Mouse (Mus musculus): ENCODE data around the gene Wars. TPM values are rescaled to one million over a fixed set of nuclear protein-coding genes. Genes with fewer than 3 reads are reported as not detected.
"Not testable (repeated sequence)": the region's sequence is repeated elsewhere in the genome, so short reads cannot be mapped to it uniquely, and the experiment has no call there.

Gene Wars
- polyA plus RNA-seq, 1 experiment from 2014 or later = 94.2 TPM

DNA sequence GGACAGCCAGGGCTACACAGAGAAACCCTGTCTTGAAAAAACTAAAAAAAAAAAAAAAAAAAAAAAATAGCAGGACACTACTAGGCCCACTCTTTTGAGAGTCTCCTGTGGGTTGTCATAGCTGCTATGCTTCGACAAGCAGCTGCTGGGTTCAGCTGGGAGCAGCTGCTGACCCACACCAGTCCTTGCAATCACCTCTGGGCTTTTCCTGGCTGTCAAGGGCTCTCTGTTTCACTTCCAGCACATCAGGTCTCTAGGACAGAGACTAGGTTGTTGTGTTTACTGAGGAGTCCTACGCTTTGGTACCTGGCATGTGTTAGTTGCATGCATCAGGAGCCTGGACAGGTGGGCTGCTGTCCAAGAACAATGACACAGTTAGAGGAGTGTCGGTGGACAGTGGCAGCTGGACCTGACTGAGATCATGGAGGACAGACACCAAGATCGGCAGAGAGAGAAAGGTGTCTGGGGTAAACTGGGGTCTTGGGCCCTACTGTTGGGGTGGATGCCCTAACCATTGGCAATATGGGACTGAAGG, 44.4 kb downstream of the Wars start:
- no peak for ATAC-seq (ENCODE audit: insufficient number of reproducible peaks, insufficient read depth, low FRiP score, low read depth)
- Histone ChIP-seq H3K4me2 (replicated peaks; ENCODE audit: low read depth, low read length) (no peak overlapping the region), H3K9me3 (ENCODE audit: control insufficient read depth, low read depth, low read length) (no peaks in the 10 kb centered on the region), H3K4me3 (ENCODE audit: low read depth, low read length) (no peak overlapping the region), H3K36me3 (ENCODE audit: control insufficient read depth, insufficient read depth, low read length) (no peaks in the 10 kb centered on the region; the same call in none of the 2 replicates), H3K27ac (ENCODE audit: low read length) (no peak overlapping the region), H3K4me1 (ENCODE audit: control insufficient read depth, insufficient read depth, low read length) (0 out of 2 replicates have a peak, but pooled peaks cover 3% of the 10 kb centered on the region), H3K27me3 (ENCODE audit: control insufficient read depth, insufficient read depth, low read length) (no peaks in the 10 kb centered on the region), H3K9ac (replicated peaks; ENCODE audit: low read depth, low read length) (no peak overlapping the region)
- WGBS = 70% methylated on average over 4 of the region's 4 CpGs

DNA sequence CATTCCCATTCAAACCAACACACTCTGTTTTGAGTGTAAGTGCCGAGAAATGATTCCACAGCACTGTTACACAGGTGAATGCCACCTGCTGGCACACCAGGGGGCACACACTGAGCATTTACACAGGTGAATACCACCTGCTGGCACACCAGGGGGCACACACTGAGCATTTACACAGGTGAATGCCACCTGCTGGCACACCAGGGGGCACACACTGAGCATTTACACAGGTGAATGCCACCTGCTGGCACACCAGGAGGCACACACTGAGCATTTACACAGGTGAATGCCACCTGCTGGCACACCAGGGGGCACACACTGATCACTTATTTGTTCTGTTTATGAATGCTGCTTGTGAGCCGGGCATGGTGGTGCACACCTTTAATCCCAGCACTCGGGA, 45.9 kb downstream of the Wars start:
- H3K4me3 ChIP-seq (ENCODE audit: low read depth, low read length); H3K27ac ChIP-seq (ENCODE audit: low read length); H3K4me2 ChIP-seq (replicated peaks; ENCODE audit: low read depth, low read length); H3K9ac ChIP-seq (replicated peaks; ENCODE audit: low read depth, low read length); H3K27me3 ChIP-seq (ENCODE audit: control insufficient read depth, insufficient read depth, low read length); ATAC-seq (ENCODE audit: insufficient number of reproducible peaks, insufficient read depth, low FRiP score, low read depth); H3K9me3 ChIP-seq (ENCODE audit: control insufficient read depth, low read depth, low read length); H3K4me1 ChIP-seq (ENCODE audit: control insufficient read depth, insufficient read depth, low read length); H3K36me3 ChIP-seq (ENCODE audit: control insufficient read depth, insufficient read depth, low read length): not testable (repeated sequence)
- WGBS = 92% methylated on average over 3 of the region's 3 CpGs

DNA sequence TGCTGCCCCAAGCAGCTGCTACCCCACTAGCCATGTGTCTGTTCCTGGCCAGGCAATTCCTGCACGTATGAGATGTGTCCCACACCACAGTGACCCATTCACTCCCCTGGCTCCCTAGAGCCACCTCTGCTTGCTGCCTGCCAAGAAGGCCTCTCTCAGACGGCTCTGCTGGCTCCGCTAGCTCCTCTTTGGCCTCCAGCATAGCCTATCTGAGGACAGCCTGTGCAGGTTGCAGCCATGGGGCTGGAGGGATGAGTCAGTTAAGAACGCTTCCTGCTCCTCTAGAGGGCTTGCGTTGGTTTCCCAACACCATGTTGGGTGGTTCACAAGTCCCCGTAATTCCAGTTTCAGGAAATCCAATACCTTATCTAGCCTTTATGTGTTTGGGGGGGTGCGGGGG, 51.3 kb downstream of the Wars start:
- Histone ChIP-seq H3K36me3 (ENCODE audit: control insufficient read depth, insufficient read depth, low read length) (peaks cover 32% of the 10 kb centered on the region), H3K9ac (replicated peaks; ENCODE audit: low read depth, low read length) (no peak overlapping the region), H3K4me3 (ENCODE audit: low read depth, low read length) (no peak overlapping the region), H3K4me1 (ENCODE audit: control insufficient read depth, insufficient read depth, low read length) (0 out of 2 replicates have a peak, but pooled peaks cover 7% of the 10 kb centered on the region), H3K27me3 (ENCODE audit: control insufficient read depth, insufficient read depth, low read length) (no peaks in the 10 kb centered on the region), H3K27ac (ENCODE audit: low read length) (no peak overlapping the region), H3K9me3 (ENCODE audit: control insufficient read depth, low read depth, low read length) (no peaks in the 10 kb centered on the region), H3K4me2 (replicated peaks; ENCODE audit: low read depth, low read length) (no peak overlapping the region)
- ATAC-seq (ENCODE audit: insufficient number of reproducible peaks, insufficient read depth, low FRiP score, low read depth) = no peak
- WGBS = 92% methylated on average over 7 of the region's 7 CpGs

GRCm38 (mm10) chr12:108841181-108841580, 52.8 kb downstream of the Wars start:
- Histone ChIP-seq H3K27me3 (ENCODE audit: control insufficient read depth, insufficient read depth, low read length) (no peaks in the 10 kb centered on the region), H3K4me2 (replicated peaks; ENCODE audit: low read depth, low read length) (no peak overlapping the region), H3K36me3 (ENCODE audit: control insufficient read depth, insufficient read depth, low read length) (peaks cover 32% of the 10 kb centered on the region), H3K4me3 (ENCODE audit: low read depth, low read length) (no peak overlapping the region), H3K9me3 (ENCODE audit: control insufficient read depth, low read depth, low read length) (no peaks in the 10 kb centered on the region), H3K9ac (replicated peaks; ENCODE audit: low read depth, low read length) (no peak overlapping the region), H3K4me1 (ENCODE audit: control insufficient read depth, insufficient read depth, low read length) (peaks cover 17% of the 10 kb centered on the region; the same call in 1 of the 2 replicates), H3K27ac (ENCODE audit: low read length) (no peak overlapping the region)
- 87% methylated on average over 6 of the region's 6 CpGs for WGBS
- ATAC-seq (ENCODE audit: insufficient number of reproducible peaks, insufficient read depth, low FRiP score, low read depth) = no peak

DNA sequence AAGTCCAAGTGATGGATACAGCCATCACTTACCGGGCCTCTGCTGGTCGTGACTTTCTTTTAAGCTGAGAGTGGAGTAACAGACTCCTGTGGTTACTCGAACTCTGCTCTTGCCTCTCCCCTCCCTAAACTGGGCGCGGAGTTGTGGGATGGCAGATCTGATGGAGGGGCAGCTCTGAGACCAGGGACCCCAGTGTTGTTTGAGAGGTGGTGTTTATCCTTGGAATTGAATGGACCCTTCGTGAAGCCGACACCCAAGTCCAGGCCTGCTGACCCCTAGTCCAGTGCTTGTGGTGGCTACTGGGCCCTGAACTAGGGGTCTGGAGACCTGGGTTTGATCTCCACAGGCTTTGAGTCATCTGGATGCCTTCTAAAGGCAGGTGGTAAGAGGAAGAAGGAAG, 57.3 kb downstream of the Wars start:
- peak overlapping the region; percentile 75 for H3K9ac ChIP-seq (replicated peaks; ENCODE audit: low read depth, low read length)
- 32% methylated on average over 7 of the region's 7 CpGs for WGBS

DNA sequence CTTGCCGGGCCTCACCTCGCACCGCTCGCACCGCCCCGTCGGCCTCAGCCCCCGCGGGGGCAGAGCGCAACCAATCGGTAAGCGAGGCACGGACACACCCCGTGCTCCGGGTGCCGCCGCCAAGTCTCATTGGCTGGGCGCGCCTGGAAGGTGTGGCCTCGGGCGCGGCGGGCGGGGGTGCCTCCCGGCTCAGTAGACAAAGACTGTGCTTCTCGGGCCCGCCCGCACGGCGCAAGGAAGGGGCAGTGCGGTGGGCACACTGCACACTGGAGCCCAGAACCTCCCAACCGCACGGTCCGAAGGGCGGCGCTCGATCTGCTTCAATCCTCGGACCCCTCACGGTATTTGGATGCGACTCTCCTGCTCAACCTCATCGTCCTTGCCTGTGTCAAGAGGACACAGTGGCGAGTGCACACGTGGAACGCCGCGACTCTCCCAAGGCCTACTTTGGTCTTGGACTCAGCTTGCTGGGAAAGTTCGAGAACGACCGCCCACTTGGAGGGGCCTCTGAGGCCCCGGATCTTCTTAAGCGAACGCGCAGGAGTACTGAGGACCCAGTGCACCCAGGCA, 58.0 kb downstream of the Wars start, which contains the start of the genes Slc25a29 and Slc25a47:
TSS of gene Slc25a29 (minus strand) at position 44 of the 570 bp plus-strand sequence.
TSS of gene Slc25a47 (plus strand) at position 207 of the 570 bp plus-strand sequence.
- peak within 1 kb of the TSS; percentile 75 for H3K9ac ChIP-seq (replicated peaks; ENCODE audit: low read depth, low read length)
- H3K36me3 ChIP-seq (ENCODE audit: control insufficient read depth, insufficient read depth, low read length) = peaks cover 3% of the 10 kb centered on the region
- no peaks in the 10 kb centered on the region for H3K27me3 ChIP-seq (ENCODE audit: control insufficient read depth, insufficient read depth, low read length)
- peak within 1 kb of the TSS; percentile 84 for H3K27ac ChIP-seq (ENCODE audit: low read length)
- H3K4me3 ChIP-seq (ENCODE audit: low read depth, low read length) = peak within 1 kb of the TSS; percentile 55
- peak; percentile 98 for ATAC-seq (ENCODE audit: insufficient number of reproducible peaks, insufficient read depth, low FRiP score, low read depth)
- H3K4me1 ChIP-seq (ENCODE audit: control insufficient read depth, insufficient read depth, low read length) = peaks cover 33% of the 10 kb centered on the region
- H3K4me2 ChIP-seq (replicated peaks; ENCODE audit: low read depth, low read length) = peak within 1 kb of the TSS; percentile 96
- WGBS = under 1% methylated on average over 52 of the region's 53 CpGs
- H3K9me3 ChIP-seq (ENCODE audit: control insufficient read depth, low read depth, low read length) = no peaks in the 10 kb centered on the region

More for the DNA sequence above, 57.3 kb downstream of the Wars start:
- no peaks in the 10 kb centered on the region for H3K9me3 ChIP-seq (ENCODE audit: control insufficient read depth, low read depth, low read length)
- peaks cover 11% of the 10 kb centered on the region for H3K36me3 ChIP-seq (ENCODE audit: control insufficient read depth, insufficient read depth, low read length)
- no peaks in the 10 kb centered on the region for H3K27me3 ChIP-seq (ENCODE audit: control insufficient read depth, insufficient read depth, low read length)
- H3K4me3 ChIP-seq (ENCODE audit: low read depth, low read length) = peak overlapping the region; percentile 55
- H3K27ac ChIP-seq (ENCODE audit: low read length) = peak overlapping the region; percentile 84
- H3K4me1 ChIP-seq (ENCODE audit: control insufficient read depth, insufficient read depth, low read length) = peaks cover 33% of the 10 kb centered on the region
- H3K4me2 ChIP-seq (replicated peaks; ENCODE audit: low read depth, low read length) = peak overlapping the region; percentile 96
- ATAC-seq (ENCODE audit: insufficient number of reproducible peaks, insufficient read depth, low FRiP score, low read depth) = no peak

DNA sequence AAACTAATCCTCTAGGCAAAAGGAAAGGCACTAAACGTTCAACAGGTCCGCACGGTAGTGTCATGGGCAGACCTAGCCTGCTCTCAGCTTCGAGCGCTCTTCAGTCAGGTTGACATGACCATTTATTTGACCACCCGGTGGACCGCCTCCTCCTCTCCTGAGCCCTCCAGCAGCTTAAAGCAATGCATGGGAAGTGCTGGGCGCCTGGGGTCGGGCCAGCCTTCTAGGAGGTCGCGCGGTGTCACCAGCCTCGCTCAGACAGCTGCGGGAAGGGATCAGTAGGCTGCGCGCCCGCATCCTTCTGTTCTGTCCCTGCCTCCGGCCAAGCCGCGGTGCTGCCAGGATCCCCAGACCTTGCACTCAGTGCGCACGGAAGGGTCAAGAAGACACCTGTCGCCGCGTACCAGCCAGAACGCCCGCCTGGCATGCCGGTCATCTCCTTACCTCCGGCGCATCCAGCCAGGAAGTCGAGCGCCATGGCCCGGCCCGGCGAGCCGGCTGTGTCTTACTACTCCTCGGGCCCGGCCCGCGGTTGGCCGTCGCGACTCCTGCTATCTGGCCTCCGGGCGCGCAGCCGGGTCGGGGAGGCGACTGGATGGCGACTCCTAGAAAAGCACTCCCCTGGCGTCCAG, 58.6 kb downstream of the Wars start:
- H3K27ac ChIP-seq (ENCODE audit: low read length) = no peak overlapping the region
- peaks cover 33% of the 10 kb centered on the region for H3K4me1 ChIP-seq (ENCODE audit: control insufficient read depth, insufficient read depth, low read length)

DNA sequence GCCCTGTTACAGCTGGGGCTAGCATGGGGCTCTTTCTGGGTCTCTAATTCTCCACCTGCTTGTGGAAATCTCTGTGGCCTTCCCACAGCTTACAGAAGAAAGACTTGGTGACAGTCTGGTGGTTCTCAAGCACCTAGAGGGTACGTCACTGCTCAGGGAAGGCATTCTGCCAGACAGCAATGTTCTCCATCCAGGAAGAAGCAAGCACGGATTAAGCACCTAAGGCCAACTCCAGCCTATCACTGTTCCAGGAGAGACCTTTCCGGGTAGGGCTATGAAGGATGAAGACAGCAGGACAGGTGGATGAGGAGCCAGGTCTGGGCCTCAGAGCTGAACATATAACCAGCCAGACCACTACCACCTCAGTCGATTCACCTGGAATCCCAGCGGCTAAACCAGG, 59.2 kb downstream of the Wars start:
- Histone ChIP-seq H3K27me3 (ENCODE audit: control insufficient read depth, insufficient read depth, low read length) (no peaks in the 10 kb centered on the region), H3K9me3 (ENCODE audit: control insufficient read depth, low read depth, low read length) (no peaks in the 10 kb centered on the region), H3K4me1 (ENCODE audit: control insufficient read depth, insufficient read depth, low read length) (peaks cover 33% of the 10 kb centered on the region), H3K27ac (ENCODE audit: low read length) (no peak overlapping the region), H3K4me3 (ENCODE audit: low read depth, low read length) (peak overlapping the region; percentile 55), H3K9ac (replicated peaks; ENCODE audit: low read depth, low read length) (peak overlapping the region; percentile 48), H3K36me3 (ENCODE audit: control insufficient read depth, insufficient read depth, low read length) (no peaks in the 10 kb centered on the region), H3K4me2 (replicated peaks; ENCODE audit: low read depth, low read length) (peak overlapping the region; percentile 96)
- 30% methylated on average over 5 of the region's 5 CpGs for WGBS
- ATAC-seq (ENCODE audit: insufficient number of reproducible peaks, insufficient read depth, low FRiP score, low read depth) = no peak

More for the DNA sequence above, 58.6 kb downstream of the Wars start:
- WGBS = 2% methylated on average over 51 of the region's 51 CpGs
- no peaks in the 10 kb centered on the region for H3K27me3 ChIP-seq (ENCODE audit: control insufficient read depth, insufficient read depth, low read length)
- H3K4me3 ChIP-seq (ENCODE audit: low read depth, low read length) = peak overlapping the region; percentile 55
- peak overlapping the region; percentile 48 for H3K9ac ChIP-seq (replicated peaks; ENCODE audit: low read depth, low read length)
- H3K9me3 ChIP-seq (ENCODE audit: control insufficient read depth, low read depth, low read length) = no peaks in the 10 kb centered on the region
- H3K4me2 ChIP-seq (replicated peaks; ENCODE audit: low read depth, low read length) = peak overlapping the region; percentile 96
- ATAC-seq (ENCODE audit: insufficient number of reproducible peaks, insufficient read depth, low FRiP score, low read depth) = peak; percentile 1; the same call in 1 of the 2 replicates
- H3K36me3 ChIP-seq (ENCODE audit: control insufficient read depth, insufficient read depth, low read length) = peaks cover 3% of the 10 kb centered on the region; the same call in 1 of the 2 replicates

Measured in stomach, embryonic 14.5 days (tissue).